29 mouse cellular contexts compared by ENCODE assay signal in the genomic region with DNA sequence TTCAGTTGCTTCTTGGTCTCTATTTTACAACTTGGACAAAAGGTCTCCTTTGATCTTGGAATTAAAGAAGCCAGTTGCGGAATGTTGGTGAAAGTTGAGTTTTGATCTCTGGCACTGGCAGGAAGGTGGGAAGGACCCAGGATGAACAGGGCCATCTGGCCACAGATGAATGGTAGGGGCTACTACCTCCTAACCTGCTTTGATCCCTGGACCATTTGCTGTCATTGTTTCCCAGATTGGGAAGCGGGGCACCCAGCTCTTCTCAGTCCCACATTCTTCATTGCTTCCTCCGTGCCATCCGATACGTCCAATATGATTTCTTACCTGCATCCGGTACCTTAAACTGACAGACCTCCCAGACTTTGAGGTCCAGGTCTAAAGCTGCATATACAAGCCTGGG. TPM values are rescaled to one million over a fixed set of nuclear protein-coding genes. Genes with fewer than 3 reads are reported as not detected.
DNase-seq lines count a peak whose midpoint lies in the region; ATAC-seq lines count a peak whose summit lies in the region.
"Had no signal": no experiment of that assay in that cellular context is flagged by ENCODE, and none has a peak within 500 bp of the region (broad histone marks: within the 10 kb centered on the region; RNA-seq: fewer than 3 reads in every experiment).

No protein-coding gene starts in this region.

- 30% methylated on average over 6 of the region's 6 CpGs for WGBS in kidney, embryonic 16.5 days
- WGBS in liver, embryonic 13.5 days (ENCODE audit: insufficient replicate concordance): 85% methylated on average over 6 of the region's 6 CpGs

- no peak overlapping the region for H3K27ac ChIP-seq in kidney, embryonic 16.5 days (ENCODE audit: low read length)
- H3K27ac ChIP-seq in liver, embryonic 13.5 days: peak overlapping the region; percentile 39
- H3K27ac ChIP-seq: embryonic facial prominence, embryonic 10.5 days; embryonic facial prominence, embryonic 13.5 days; forebrain, embryonic 12.5 days; forebrain, embryonic 15.5 days; heart, adult 2 months; heart, embryonic 10.5 days; heart, embryonic 13.5 days; hindbrain, embryonic 12.5 days; hindbrain, embryonic 15.5 days had no signal

- H3K36me3 ChIP-seq in kidney, embryonic 16.5 days (ENCODE audit: insufficient read depth, low read length): no peaks in the 10 kb centered on the region
- no peaks in the 10 kb centered on the region for H3K36me3 ChIP-seq in liver, embryonic 13.5 days
- H3K36me3 ChIP-seq: forebrain, embryonic 12.5 days; forebrain, embryonic 15.5 days; hindbrain, embryonic 15.5 days had no signal

- H3K9me3 ChIP-seq in kidney, embryonic 16.5 days (ENCODE audit: low read length): no peaks in the 10 kb centered on the region
- no peaks in the 10 kb centered on the region for H3K9me3 ChIP-seq in liver, embryonic 13.5 days (replicated peaks)
- H3K9me3 ChIP-seq: embryonic facial prominence, embryonic 10.5 days; embryonic facial prominence, embryonic 13.5 days; forebrain, embryonic 12.5 days; forebrain, embryonic 15.5 days; G1E; heart, embryonic 10.5 days; heart, embryonic 13.5 days; hindbrain, embryonic 12.5 days; hindbrain, embryonic 15.5 days had no signal

- DNase-seq in heart, adult 11 months: peak; percentile 61
- no peak for DNase-seq in heart, postnatal 14 days
- DNase-seq in kidney, adult 9 months: no peak
- DNase-seq in liver, embryonic 13.5 days: no peak
- no peak for DNase-seq in liver
- DNase-seq in ZHBTc4 (ENCODE audit: low read depth, low spot score): peak; percentile 46
- DNase-seq: adrenal gland, adult 8-10 months; adrenal gland, postnatal 25 days; cerebellum, adult 11-12 months; cerebellum, adult 8-10 months; cerebellum, postnatal 10 days; cerebellum, postnatal 36 days; embryo, embryonic 11 days; gastrocnemius, postnatal 25 days; heart, adult 2 months had no signal

- no peak overlapping the region for H3K4me3 ChIP-seq in kidney, embryonic 16.5 days (ENCODE audit: low read length)
- H3K4me3 ChIP-seq in liver, embryonic 13.5 days (replicated peaks): no peak overlapping the region
- H3K4me3 ChIP-seq: embryonic facial prominence, embryonic 13.5 days; erythroblast, embryonic 14.5 days; forebrain, embryonic 12.5 days; forebrain, embryonic 15.5 days; heart, adult 2 months; heart, embryonic 10.5 days; heart, embryonic 13.5 days; hindbrain, embryonic 12.5 days; hindbrain, embryonic 15.5 days had no signal

- intact Hi-C loops in heart, postnatal 14 days (cut with DNase I): no loop called here

- H3K4me1 ChIP-seq in kidney, embryonic 16.5 days (ENCODE audit: insufficient read depth, low read length): peaks cover 30% of the 10 kb centered on the region
- peaks cover 72% of the 10 kb centered on the region for H3K4me1 ChIP-seq in liver, embryonic 13.5 days (replicated peaks)

- H3K4me2 ChIP-seq in kidney, embryonic 16.5 days (replicated peaks; ENCODE audit: low read depth, low read length): no peak overlapping the region
- H3K4me2 ChIP-seq in liver, embryonic 13.5 days: no peak overlapping the region
- H3K4me2 ChIP-seq: embryonic facial prominence, embryonic 13.5 days; forebrain, embryonic 12.5 days; forebrain, embryonic 15.5 days; heart, embryonic 13.5 days; hindbrain, embryonic 12.5 days; hindbrain, embryonic 15.5 days had no signal

- no peak overlapping the region for H3K9ac ChIP-seq in kidney, embryonic 16.5 days (replicated peaks; ENCODE audit: low read length)
- H3K9ac ChIP-seq in liver, embryonic 13.5 days: no peak overlapping the region
- H3K9ac ChIP-seq: embryonic facial prominence, embryonic 13.5 days; forebrain, embryonic 12.5 days; forebrain, embryonic 15.5 days; heart, embryonic 13.5 days; hindbrain, embryonic 12.5 days; hindbrain, embryonic 15.5 days had no signal

- H3K27me3 ChIP-seq in kidney, embryonic 16.5 days (ENCODE audit: insufficient read depth, low read length): no peaks in the 10 kb centered on the region
- no peaks in the 10 kb centered on the region for H3K27me3 ChIP-seq in liver, embryonic 13.5 days
- H3K27me3 ChIP-seq: embryonic facial prominence, embryonic 13.5 days; heart, embryonic 13.5 days; hindbrain, embryonic 12.5 days; hindbrain, embryonic 15.5 days; Patski had no signal

- ATAC-seq in kidney, embryonic 16.5 days (ENCODE audit: low FRiP score, low TSS enrichment): 0 out of 2 replicates have a peak, but pooled peaks have one; percentile 70
- ATAC-seq in liver, embryonic 13.5 days (ENCODE audit: low read depth): no peak
- no peak for ATAC-seq in monocyte, adult 5-6 weeks (replicated peaks; ENCODE audit: insufficient number of reproducible peaks, low FRiP score, low TSS enrichment, poor library complexity, severe bottlenecking)
- ATAC-seq: activated CD4-positive, CD25-positive, alpha-beta regulatory T cell, adult 4 months; forebrain, embryonic 15.5 days; Patski had no signal

RNA-seq across cellular contexts. Expression of a gene that starts 6.0 kb away (rescaled TPM):
- total RNA-seq in heart, postnatal 14 days (2021): 10 to 100 TPM; 51.4 to 57.0 TPM
- 102 and 108 TPM in 2 replicates for polyA plus RNA-seq in kidney, embryonic 16.5 days (2015; fragmentation: Nextera tagmentation; extraction: Ambion mirVana)
- 29.3 and 35.6 TPM in 2 replicates for polyA plus RNA-seq in liver, embryonic 13.5 days (2015; fragmentation: Nextera tagmentation; extraction: Ambion mirVana)
- 97.2 to 110 TPM (median 108 TPM) in 3 replicates for total RNA-seq in monocyte, adult 5-6 weeks (2017)

RNA-seq across cellular contexts. Expression of a gene that starts 58.1 kb away (rescaled TPM):
- 1 to 10 TPM; 2.1 to 2.2 TPM for total RNA-seq in heart, postnatal 14 days (2021)
- polyA plus RNA-seq in kidney, embryonic 16.5 days (2015; fragmentation: Nextera tagmentation; extraction: Ambion mirVana): 14.0 and 14.6 TPM in 2 replicates
- 3.0 and 3.1 TPM in 2 replicates for polyA plus RNA-seq in liver, embryonic 13.5 days (2015; fragmentation: Nextera tagmentation; extraction: Ambion mirVana)
- total RNA-seq in monocyte, adult 5-6 weeks (2017): 4.9 to 10.7 TPM (median 6.8 TPM) in 3 replicates

RNA-seq across cellular contexts. Expression of a gene that starts 58.9 kb away (rescaled TPM):
- 1 to 10 TPM in 1 of 2 experiments, under 1 TPM in 1; 0.73 to 1.1 TPM for total RNA-seq in heart, postnatal 14 days (2021)
- 6.3 and 6.6 TPM in 2 replicates for polyA plus RNA-seq in kidney, embryonic 16.5 days (2015; fragmentation: Nextera tagmentation; extraction: Ambion mirVana)
- polyA plus RNA-seq in liver, embryonic 13.5 days (2015; fragmentation: Nextera tagmentation; extraction: Ambion mirVana): 7.5 and 7.8 TPM in 2 replicates
- 404 to 550 TPM (median 548 TPM) in 3 replicates for total RNA-seq in monocyte, adult 5-6 weeks (2017)
- polyA plus RNA-seq: G1E had no signal

Comparison
In these comparisons a context has a peak if more than half of its experiments do, and no peak if none do; other contexts are left out.
1. DNase-seq: peak in heart, adult 11 months (single experiment) and ZHBTc4 (single experiment); none in heart, postnatal 14 days (0 of 2), kidney, adult 9 months (single experiment), liver, embryonic 13.5 days (single experiment) and liver (single experiment).
2. RNA of a gene that starts 58.9 kb away (total RNA-seq): 404 to 550 TPM in monocyte, adult 5-6 weeks; 0.73 to 1.1 TPM in heart, postnatal 14 days; every median in the first group is over 100 times any median in the second.